Mouse (Mus musculus) CD4-positive, CD25-positive, alpha-beta regulatory T cell (primary cell): ENCODE results near the gene Usp18. TPM values are rescaled to one million over a fixed set of nuclear protein-coding genes. Genes with fewer than 3 reads are reported as not detected.

Experiments used
- polyA plus RNA-seq: library from polyadenylated mRNA; unstranded; fragments of 100-300 nt; shearing (Covaris generic); gene quantifications from one replicate; pipeline ENCODE4 v1.2.1, GENCODE M21; 2017

Usp18 gene
- 78.0 TPM for polyA plus RNA-seq

GRCm38 (mm10) chr6:121245127-121246036 lies at the start of gene Usp18:
TSS of gene Usp18 (plus strand) at chr6:121245906.

GRCm38 (mm10) chr6:121210149-121210925 lies 35.4 kb upstream of the Usp18 start, which contains the start of gene Tuba8:
TSS of gene Tuba8 (plus strand) at chr6:121210696.

GRCm38 (mm10) chr6:121299954-121300353 lies 54.2 kb downstream of the Usp18 start, which contains the start of gene Slc6a13:
TSS of gene Slc6a13 (plus strand) at chr6:121300227.

Other genes starting within 250 kb of the Usp18 start
- gene Mical3, start 114.9 kb upstream of the Usp18 start, polyA plus RNA-seq, result 12.9 TPM
- gene Pex26, start 62.2 kb upstream of the Usp18 start, polyA plus RNA-seq, result 10.4 TPM
- gene Tuba8, start 35.2 kb upstream of the Usp18 start, polyA plus RNA-seq, result 0.20 TPM
- gene Slc6a13, start 54.3 kb downstream of the Usp18 start, polyA plus RNA-seq, result 0.13 TPM
- gene Slc6a12, start 97.2 kb downstream of the Usp18 start, polyA plus RNA-seq, result not detected
- gene Iqsec3, start 227.8 kb downstream of the Usp18 start, polyA plus RNA-seq, result not detected